Mouse (Mus musculus) limb, embryonic 12.5 days (tissue): Measurements from ENCODE around the gene Ccdc42. TPM values are rescaled to one million over a fixed set of nuclear protein-coding genes. Genes with fewer than 3 reads are reported as not detected.

Experiments
- ATAC-seq: fragments of 200-750 bp; cut with Nextera tagmentation; 2 replicates; pipeline ENCODE4 v1.8.0; 2017; ENCODE audit warnings: low read depth, moderate TSS enrichment; ENCODE audit not compliant: insufficient number of reproducible peaks, insufficient read depth, low FRiP score, low TSS enrichment
- H3K27ac ChIP-seq: fragments of 300-500 bp; sonication (generic); 2 replicates; pipeline ENCODE4 v1.5.1; 2016; ENCODE audit warnings: mild to moderate bottlenecking, moderate library complexity
- H3K27me3 ChIP-seq: fragments of 300-500 bp; sonication (generic); 2 replicates; pipeline ENCODE4 v1.6.1; 2016; ENCODE audit warnings: mild to moderate bottlenecking, moderate library complexity
- H3K36me3 ChIP-seq: fragments of 300-500 bp; sonication (generic); 2 replicates; pipeline ENCODE4 v1.6.1; 2016; ENCODE audit warnings: mild to moderate bottlenecking, moderate library complexity
- H3K4me1 ChIP-seq: fragments of 300-500 bp; sonication (generic); replicated peaks from 2 replicates; pipeline ENCODE4 v1.6.1; 2016
- H3K4me2 ChIP-seq: fragments of 300-500 bp; sonication (generic); 2 replicates; pipeline ENCODE4 v1.6.1; 2016; ENCODE audit warnings: mild to moderate bottlenecking, moderate library complexity
- H3K4me3 ChIP-seq: fragments of 300-500 bp; sonication (generic); replicated peaks from 2 replicates; pipeline ENCODE4 v1.5.1; 2016; ENCODE audit warnings: mild to moderate bottlenecking
- H3K9ac ChIP-seq: fragments of 300-500 bp; sonication (generic); replicated peaks from 2 replicates; pipeline ENCODE4 v1.6.1; 2016; ENCODE audit warnings: mild to moderate bottlenecking, moderate library complexity
- H3K9me3 ChIP-seq: fragments of 300-500 bp; sonication (generic); 2 replicates; pipeline ENCODE4 v1.6.1; 2016; ENCODE audit warnings: mild to moderate bottlenecking, moderate library complexity
- WGBS: fragments of 180-500 bp; shearing (Covaris S2); methylation state at CpG from one replicate; pipeline ENCODE4 v1.1.7; 2016; 5-methylcytosine and 5-hydroxymethylcytosine counted together
- polyA plus RNA-seq: library from polyadenylated mRNA; unstranded; fragments of >200 nt; fragmentation: Nextera tagmentation; extraction: Ambion mirVana; gene quantifications from 2 replicates; pipeline ENCODE4 v1.2.1, GENCODE M21; 2016

Gene Ccdc42
- polyA plus RNA-seq, 1 experiment from 2014 or later: 1.0 TPM

DNA sequence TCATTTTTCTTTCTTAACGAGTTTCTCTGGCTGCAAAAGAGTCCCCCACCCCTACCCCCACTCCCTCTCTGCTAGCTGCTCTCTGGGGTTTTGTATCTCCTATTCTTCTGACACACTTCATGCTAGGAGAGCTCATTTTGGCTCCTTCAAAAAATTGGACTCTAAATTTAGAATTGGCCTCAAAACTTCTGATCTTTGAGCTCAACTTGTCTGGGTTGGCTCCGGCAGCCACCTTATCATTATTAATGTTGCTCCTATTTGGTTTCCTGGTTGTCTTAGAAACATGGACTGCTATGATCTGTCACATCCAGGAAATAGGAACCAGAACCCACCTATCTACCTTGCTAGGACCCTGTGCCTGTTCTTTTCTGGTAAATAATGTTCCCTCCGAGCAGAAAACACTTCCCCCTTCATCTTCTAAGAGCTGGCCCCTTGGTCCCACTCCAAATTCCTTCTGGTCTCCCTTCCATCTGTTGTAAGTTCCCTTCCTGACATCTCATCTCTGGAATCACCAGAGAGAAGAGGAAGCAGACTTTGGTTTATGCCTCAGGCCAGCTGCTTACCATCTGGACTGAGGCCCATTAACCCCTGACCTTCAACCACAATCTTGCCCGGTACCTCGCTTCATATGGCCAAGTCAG, 26.4 kb downstream of the Ccdc42 start:
- Histone ChIP-seq H3K9ac (no peak overlapping the region), H3K9me3 (no peaks in the 10 kb centered on the region), H3K27ac (peak overlapping the region; percentile 32; the same call in 1 of the 2 replicates), H3K27me3 (no peaks in the 10 kb centered on the region), H3K4me2 (no peak overlapping the region), H3K4me1 (peaks cover 21% of the 10 kb centered on the region), H3K4me3 (no peak overlapping the region), H3K36me3 (no peaks in the 10 kb centered on the region)
- WGBS: 19% methylated on average over 5 of the region's 5 CpGs
- no peak for ATAC-seq

DNA sequence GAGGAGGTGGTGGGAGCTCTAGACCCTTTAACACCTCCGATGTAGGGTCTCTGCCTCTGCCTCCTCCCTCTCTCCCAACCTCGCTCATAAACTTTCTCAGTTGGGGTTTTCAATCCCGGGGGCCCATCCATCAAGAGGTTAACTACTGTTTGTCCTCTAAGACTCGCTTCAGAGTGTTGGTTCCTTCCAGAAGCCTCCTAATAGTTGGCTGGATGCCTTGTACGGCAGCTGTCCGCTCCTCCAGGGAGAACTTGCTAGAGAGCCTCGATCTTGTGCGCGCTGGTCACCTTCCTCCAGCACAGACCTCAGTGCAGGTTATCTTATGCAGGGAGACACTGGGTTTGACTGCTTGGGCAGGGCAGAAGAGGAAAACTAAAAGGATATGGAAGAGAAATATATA, 35.9 kb downstream of the Ccdc42 start:
- Histone ChIP-seq H3K9ac (no peak overlapping the region), H3K36me3 (no peaks in the 10 kb centered on the region), H3K4me3 (no peak overlapping the region), H3K4me1 (peaks cover 17% of the 10 kb centered on the region), H3K4me2 (peak overlapping the region; percentile 58), H3K9me3 (no peaks in the 10 kb centered on the region), H3K27me3 (no peaks in the 10 kb centered on the region), H3K27ac (peak overlapping the region; percentile 37; the same call in 1 of the 2 replicates)
- WGBS: 63% methylated on average over 9 of the region's 9 CpGs
- ATAC-seq: no peak

DNA sequence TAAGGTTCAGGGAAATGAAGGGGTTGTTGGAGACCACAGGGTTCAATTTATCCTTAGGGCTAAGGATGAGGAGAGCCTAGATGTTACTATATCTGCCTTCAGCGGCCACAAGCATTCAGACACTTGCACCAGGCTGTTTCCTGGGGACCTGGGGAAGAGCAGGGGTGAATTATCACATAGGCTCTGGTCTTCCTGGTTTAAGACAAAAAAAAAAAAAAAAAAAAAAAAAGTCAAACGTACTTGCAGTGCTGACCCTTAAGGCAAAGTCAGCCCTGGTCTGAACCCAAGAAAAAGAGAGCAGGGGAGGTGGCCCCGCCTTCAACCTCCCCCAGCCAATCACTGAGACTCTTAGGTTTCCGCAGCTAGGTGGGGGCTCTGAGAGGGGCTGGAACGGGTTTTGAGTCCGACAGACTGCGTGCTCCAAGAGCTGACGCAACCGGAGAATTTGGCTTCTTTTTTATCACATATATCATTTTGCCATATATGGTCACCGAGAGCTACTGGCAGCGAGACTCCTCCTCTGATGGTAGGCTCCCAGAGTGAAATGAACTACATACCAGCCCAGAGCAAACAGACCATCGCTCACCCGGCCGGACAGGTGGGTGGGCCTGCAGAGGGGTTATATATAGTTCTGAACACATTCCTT, 36.5 kb downstream of the Ccdc42 start:
- Histone ChIP-seq H3K9me3 (no peaks in the 10 kb centered on the region), H3K4me1 (peaks cover 17% of the 10 kb centered on the region), H3K27ac (peak overlapping the region; percentile 37; the same call in 1 of the 2 replicates), H3K4me2 (peak overlapping the region; percentile 58), H3K36me3 (no peaks in the 10 kb centered on the region), H3K4me3 (peak overlapping the region; percentile 34), H3K27me3 (no peaks in the 10 kb centered on the region), H3K9ac (no peak overlapping the region)
- WGBS: 4% methylated on average over 14 of the region's 14 CpGs
- peak; percentile 85 for ATAC-seq

DNA sequence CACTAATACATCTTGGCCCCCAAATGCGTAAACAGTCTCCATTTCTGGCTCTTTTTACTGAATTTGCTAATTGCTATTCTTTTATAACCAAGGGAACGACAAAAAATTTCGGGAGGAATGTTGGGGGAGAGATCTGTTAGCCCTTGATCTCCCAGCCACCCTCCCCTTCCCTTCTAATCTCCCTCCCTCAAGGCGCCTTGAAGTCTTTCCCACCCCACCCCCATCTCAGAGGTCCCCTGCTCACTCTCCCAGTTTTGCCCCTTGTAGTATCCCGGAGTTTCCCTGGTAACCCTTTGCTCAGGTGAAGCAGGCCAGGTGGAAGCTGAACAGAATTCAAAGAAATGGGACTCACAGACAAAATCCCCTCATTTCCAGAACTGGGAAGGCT, 37.0 kb downstream of the Ccdc42 start:
- no peak for ATAC-seq
- H3K9me3 ChIP-seq: no peaks in the 10 kb centered on the region
- WGBS: 3% methylated on average over 5 of the region's 5 CpGs
- H3K27ac ChIP-seq: 0 out of 2 replicates have a peak overlapping the region, but pooled peaks have one; percentile 37
- peaks cover 17% of the 10 kb centered on the region for H3K4me1 ChIP-seq
- no peak overlapping the region for H3K9ac ChIP-seq
- peak overlapping the region; percentile 58 for H3K4me2 ChIP-seq
- peak overlapping the region; percentile 34 for H3K4me3 ChIP-seq
- H3K27me3 ChIP-seq: no peaks in the 10 kb centered on the region
- no peaks in the 10 kb centered on the region for H3K36me3 ChIP-seq

DNA sequence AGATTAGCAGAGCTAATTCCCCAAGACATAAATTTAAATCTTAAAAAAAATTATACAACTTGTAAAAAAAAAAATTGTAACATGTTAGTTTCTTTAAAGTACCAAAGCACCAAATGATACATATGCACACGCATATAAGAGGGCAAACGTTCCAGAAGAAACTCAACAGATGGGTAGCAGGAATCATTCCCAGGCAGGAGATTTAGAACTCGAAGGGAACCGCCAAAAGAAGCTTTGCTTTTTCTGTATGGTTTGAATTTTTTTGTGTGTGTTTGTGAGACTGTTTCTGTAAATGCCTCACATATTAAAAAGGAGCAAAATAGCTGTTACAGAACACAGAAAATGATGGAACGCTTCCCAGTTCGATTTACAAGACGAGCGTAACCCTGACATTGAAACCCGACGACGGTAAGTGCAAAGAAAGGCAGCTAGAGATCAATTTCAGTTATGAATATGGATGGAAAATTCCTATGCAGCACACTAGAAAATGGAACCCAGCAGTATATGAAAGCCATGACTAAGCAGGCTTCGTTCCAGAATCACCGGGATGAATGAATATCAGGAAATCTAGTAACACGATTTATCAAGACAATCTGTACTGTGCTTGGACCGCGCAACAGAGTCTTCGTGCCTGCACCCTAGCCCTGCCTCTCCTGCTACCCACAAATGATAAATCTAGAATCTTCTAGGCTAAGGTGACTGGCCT, 44.9 kb downstream of the Ccdc42 start:
- Histone ChIP-seq H3K4me2 (no peak overlapping the region), H3K27me3 (no peaks in the 10 kb centered on the region), H3K9me3 (no peaks in the 10 kb centered on the region), H3K36me3 (no peaks in the 10 kb centered on the region), H3K9ac (no peak overlapping the region), H3K4me1 (peaks cover 7% of the 10 kb centered on the region), H3K4me3 (no peak overlapping the region), H3K27ac (no peak overlapping the region)
- ATAC-seq: no peak
- 84% methylated on average over 17 of the region's 17 CpGs for WGBS

DNA sequence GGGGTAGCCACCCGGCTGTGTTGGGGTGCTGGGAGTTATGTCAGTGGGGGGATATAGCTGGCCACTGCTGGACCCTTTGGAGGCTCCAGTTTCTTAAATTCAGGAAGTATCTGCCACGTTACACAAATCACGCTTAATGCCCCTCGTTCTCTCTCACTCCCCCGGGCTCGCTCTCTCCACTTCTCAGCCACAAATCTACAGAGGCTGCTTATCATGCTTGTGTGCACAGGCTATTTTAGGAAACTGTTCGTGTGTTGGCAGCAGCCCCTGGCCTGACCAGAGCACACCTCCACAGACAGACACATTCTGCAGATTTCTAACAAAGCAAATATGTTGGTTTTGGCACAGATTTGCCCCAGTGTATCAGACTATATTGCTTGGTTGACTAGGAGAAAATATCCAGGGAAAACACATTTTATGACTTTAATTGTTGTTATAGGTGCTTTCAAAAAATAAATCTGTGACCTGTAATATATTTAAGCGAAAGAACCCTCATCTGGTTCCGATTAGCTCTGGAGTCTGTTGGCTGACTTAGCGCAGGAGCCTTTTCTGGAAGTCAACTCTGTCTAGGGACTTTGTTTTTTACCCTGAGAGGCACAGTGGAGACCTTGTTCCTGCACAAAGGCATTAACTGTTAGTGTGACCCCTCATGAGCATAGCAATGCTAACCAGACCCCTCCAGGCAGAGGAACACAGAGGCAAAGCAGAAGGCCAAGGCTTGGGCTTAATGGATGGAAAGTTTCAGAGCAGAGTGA, 51.2 kb downstream of the Ccdc42 start:
- peak overlapping the region; percentile 98 for H3K27ac ChIP-seq
- no peaks in the 10 kb centered on the region for H3K36me3 ChIP-seq
- no peak overlapping the region for H3K9ac ChIP-seq
- H3K4me2 ChIP-seq: peak overlapping the region; percentile 43
- H3K9me3 ChIP-seq: peaks cover 5% of the 10 kb centered on the region; the same call in 1 of the 2 replicates
- peaks cover 24% of the 10 kb centered on the region for H3K4me1 ChIP-seq
- H3K27me3 ChIP-seq: no peaks in the 10 kb centered on the region
- H3K4me3 ChIP-seq: no peak overlapping the region
- ATAC-seq: peak; percentile 89
- 9% methylated on average over 10 of the region's 10 CpGs for WGBS

DNA sequence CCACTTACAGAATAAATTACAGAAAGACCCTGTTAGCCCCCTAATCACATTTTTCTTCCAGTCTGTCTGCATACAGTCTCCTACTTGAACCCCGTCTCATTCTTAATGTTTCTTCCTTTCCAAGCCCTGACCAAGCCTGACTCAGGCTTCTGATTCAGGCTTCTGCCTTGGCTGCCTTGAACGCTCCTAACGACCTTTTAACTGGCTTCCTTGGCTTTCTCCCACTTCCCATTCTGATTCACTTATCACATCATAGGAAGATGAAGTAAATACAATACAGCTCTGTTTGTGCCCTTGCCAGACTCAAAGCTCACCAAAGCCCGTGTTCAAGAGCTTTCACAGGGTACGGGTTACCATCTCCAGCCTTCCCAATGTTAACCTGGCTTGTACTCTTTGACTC, 54.5 kb downstream of the Ccdc42 start:
- Histone ChIP-seq H3K9me3 (peaks cover 5% of the 10 kb centered on the region; the same call in 1 of the 2 replicates), H3K4me1 (peaks cover 17% of the 10 kb centered on the region), H3K36me3 (no peaks in the 10 kb centered on the region), H3K27me3 (no peaks in the 10 kb centered on the region), H3K27ac (no peak overlapping the region), H3K4me3 (no peak overlapping the region), H3K4me2 (no peak overlapping the region), H3K9ac (no peak overlapping the region)
- 77% methylated on average over 5 of the region's 5 CpGs for WGBS
- no peak for ATAC-seq

DNA sequence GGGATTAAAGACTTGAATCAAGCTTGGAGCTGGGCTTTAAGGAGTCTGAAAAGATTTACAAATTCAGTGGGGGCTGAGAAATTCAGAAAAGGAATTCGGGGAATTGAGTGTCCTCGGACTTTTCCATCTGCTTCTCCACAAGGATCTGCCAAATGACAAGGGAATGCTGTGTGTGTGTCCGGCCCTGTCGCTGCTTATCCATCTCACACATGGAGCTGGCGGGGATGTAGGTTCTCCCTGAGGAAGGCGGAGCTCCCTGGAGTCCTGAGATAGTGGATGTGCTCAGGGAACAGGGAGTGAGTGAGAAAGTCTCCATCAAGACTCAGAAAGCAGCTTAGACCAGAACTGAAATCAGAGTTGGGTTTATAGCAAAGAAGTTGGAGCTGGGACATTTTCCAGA, 58.0 kb downstream of the Ccdc42 start:
- Histone ChIP-seq H3K27me3 (no peaks in the 10 kb centered on the region), H3K36me3 (no peaks in the 10 kb centered on the region), H3K9ac (no peak overlapping the region), H3K27ac (no peak overlapping the region), H3K4me2 (no peak overlapping the region), H3K9me3 (peaks cover 5% of the 10 kb centered on the region; the same call in 1 of the 2 replicates), H3K4me1 (no peaks in the 10 kb centered on the region; the same call in 1 of the 2 replicates), H3K4me3 (no peak overlapping the region)
- 68% methylated on average over 6 of the region's 6 CpGs for WGBS
- no peak for ATAC-seq

Other genes starting within 250 kb of the Ccdc42 start
- gene Ntn1, start 186.2 kb upstream of the Ccdc42 start, polyA plus RNA-seq: 10.2 and 14.2 TPM in 2 replicates
- 0.25 and 0.58 TPM in 2 replicates for gene Pik3r5, start 154.9 kb upstream of the Ccdc42 start, polyA plus RNA-seq
- 1.7 and 2.0 TPM in 2 replicates for gene Pik3r6, start 84.0 kb upstream of the Ccdc42 start, polyA plus RNA-seq
- 0.10 TPM in 1 of 2 replicates, not detected in the other for gene Mfsd6l, start 30.8 kb upstream of the Ccdc42 start, polyA plus RNA-seq
- gene Myh10, start 104.5 kb downstream of the Ccdc42 start, polyA plus RNA-seq: 175 and 189 TPM in 2 replicates